Mouse (Mus musculus) olfactory bulb, adult 2 months (tissue): ENCODE measurements around the gene Cd99l2. TPM values are rescaled to one million over a fixed set of nuclear protein-coding genes. Genes with fewer than 3 reads are reported as not detected.

Experiments used
- H3K27ac ChIP-seq: fragments of 200-500 bp; 2 replicates; pipeline ENCODE4 v1.5.1; 2012; ENCODE audit warnings: low read depth, low read length; ENCODE audit not compliant: insufficient read depth
- H3K4me1 ChIP-seq: fragments of 200-500 bp; 2 replicates; pipeline ENCODE4 v1.6.1; 2012; ENCODE audit warnings: low read length; ENCODE audit not compliant: control insufficient read depth, insufficient read depth
- H3K4me3 ChIP-seq: fragments of 200-500 bp; 2 replicates; pipeline ENCODE4 v1.5.1; 2012; ENCODE audit warnings: mild to moderate bottlenecking, low read depth, low read length, moderate library complexity; ENCODE audit not compliant: insufficient read depth
- CTCF ChIP-seq: fragments of 200-500 bp; IDR thresholded peaks from 2 replicates; pipeline ENCODE4 v1.5.1; 2012; ENCODE audit warnings: low read depth, mild to moderate bottlenecking, low read length, moderate library complexity; ENCODE audit not compliant: insufficient read depth
- POLR2A ChIP-seq: fragments of 200-500 bp; IDR thresholded peaks from 2 replicates; pipeline ENCODE4 v1.6.1; 2012; ENCODE audit warnings: mild to moderate bottlenecking, low read depth, low read length, moderate library complexity; ENCODE audit not compliant: insufficient read depth
- WGBS: fragments of 180-500 bp; shearing (Covaris S2); methylation state at CpG from one replicate; pipeline ENCODE4 v1.1.7; 2018; 5-methylcytosine and 5-hydroxymethylcytosine counted together
- polyA plus RNA-seq: library from polyadenylated mRNA; stranded (reverse); fragments of >200 nt; gene quantifications from 2 replicates; pipeline ENCODE4 v1.2.4, GENCODE M21; 2012; ENCODE audit warnings: low replicate concordance; ENCODE audit not compliant: missing spikeins, insufficient read depth, insufficient read length

The Cd99l2 gene
- polyA plus RNA-seq, 1 experiment: not detected

DNA sequence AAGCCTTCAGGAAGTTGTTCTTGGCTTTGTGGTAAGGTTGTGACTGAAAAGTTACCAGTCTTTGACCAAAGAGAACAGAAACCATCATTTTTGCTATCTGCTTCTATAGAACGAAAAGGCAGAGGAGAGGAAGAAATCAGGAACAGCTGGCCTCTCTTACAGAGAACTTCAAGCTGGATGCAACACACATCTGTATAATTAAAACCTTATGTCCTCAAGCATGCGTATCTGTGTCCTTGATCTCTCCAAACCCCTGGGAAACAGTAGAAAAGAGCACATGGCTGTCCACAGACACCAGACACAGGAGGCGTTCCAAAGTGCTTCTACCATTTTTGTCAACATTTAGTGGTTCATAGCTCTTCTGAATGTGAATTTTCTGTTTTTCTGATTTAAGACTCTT, 16.7 kb downstream of the Cd99l2 start:
- Histone ChIP-seq H3K4me3 (no peak overlapping the region), H3K27ac (no peak overlapping the region), H3K4me1 (no peaks in the 10 kb centered on the region)
- 75% methylated on average over 3 of the region's 3 CpGs for WGBS
- TF ChIP-seq POLR2A (no peak), CTCF (no peak)

DNA sequence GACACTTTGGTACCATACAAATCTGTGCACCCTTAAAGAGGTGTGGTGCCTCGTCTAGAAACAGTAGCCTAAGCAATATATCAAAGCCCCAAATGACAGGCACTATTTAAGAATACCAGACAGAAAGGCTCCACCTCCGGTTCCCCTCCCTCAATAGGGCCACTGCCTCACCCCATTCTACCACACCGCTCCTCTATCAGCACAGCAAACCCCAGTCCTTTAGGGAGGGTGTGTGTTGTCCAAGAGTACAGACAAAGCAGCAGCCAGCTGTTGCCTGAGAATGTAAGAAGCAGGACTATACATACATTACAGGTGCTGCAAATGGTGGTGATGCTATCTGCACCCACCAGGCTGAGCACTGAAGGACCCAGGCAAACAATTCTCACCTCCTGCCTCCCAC, 17.2 kb downstream of the Cd99l2 start:
- no peaks in the 10 kb centered on the region for H3K4me1 ChIP-seq
- 76% methylated on average over 3 of the region's 3 CpGs for WGBS
- TF ChIP-seq POLR2A (no peak), CTCF (no peak)

DNA sequence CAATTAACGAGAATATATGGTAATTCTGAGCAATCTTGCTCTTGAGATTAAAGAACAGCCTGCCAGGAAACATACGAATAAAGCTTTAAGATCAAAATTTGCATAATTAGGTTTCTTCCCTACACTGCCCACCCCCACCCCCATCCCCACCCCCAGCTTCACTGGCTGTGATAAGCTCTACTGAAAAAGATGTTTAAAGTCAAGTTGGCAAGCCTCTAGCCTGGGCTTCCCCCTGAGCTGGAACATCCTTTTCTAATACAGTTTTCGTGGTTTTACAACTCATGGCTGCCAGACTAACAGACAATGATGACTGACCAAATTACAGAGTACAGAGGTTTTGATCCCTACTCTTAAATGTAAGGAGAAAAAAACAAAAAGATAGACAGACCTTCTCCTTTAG, 17.6 kb downstream of the Cd99l2 start:
- no peaks in the 10 kb centered on the region for H3K4me1 ChIP-seq
- 41% methylated on average over 3 of the region's 3 CpGs for WGBS
- TF ChIP-seq CTCF (no peak), POLR2A (no peak)

More for the DNA sequence above, 17.2 kb downstream of the Cd99l2 start:
- no peak overlapping the region for H3K4me3 ChIP-seq
- no peak overlapping the region for H3K27ac ChIP-seq

DNA sequence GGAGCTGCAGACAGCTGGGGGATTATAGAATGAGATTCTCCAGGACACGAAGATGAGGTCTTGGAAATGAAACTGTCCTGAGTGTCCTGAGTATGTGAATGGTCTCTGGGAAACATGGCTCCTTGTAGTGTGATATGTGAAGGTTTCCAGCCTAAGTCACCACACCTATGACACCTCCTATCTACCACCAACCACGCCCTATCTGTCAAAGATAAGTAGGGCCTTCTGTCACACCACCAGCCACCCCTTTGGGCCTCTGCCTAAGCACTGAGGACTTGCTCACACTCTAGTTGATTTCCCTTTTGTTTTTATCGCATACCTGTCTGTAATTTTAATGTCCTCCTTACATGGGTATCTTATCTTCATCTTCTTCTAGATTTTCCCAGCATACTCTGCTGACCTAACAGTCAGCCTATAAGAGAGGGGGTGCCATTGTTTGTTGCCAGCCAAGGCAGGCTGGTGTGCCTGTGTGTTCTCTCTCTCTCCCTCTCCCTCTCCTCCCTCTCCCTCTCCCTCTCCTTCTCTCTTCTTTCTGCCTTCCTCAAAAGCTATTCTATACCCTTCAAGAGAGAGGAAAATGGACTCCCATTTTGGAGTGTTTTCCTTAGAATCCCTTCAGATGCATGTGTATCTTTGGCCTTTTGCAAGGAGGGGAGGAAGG, 18.2 kb downstream of the Cd99l2 start:
- Histone ChIP-seq H3K4me3 (no peak overlapping the region), H3K27ac (no peak overlapping the region), H3K4me1 (no peaks in the 10 kb centered on the region)
- WGBS: 83% methylated on average over 3 of the region's 3 CpGs
- TF ChIP-seq POLR2A (no peak), CTCF (no peak)

More for the DNA sequence above, 17.6 kb downstream of the Cd99l2 start:
- Histone ChIP-seq H3K27ac (no peak overlapping the region), H3K4me3 (no peak overlapping the region)

DNA sequence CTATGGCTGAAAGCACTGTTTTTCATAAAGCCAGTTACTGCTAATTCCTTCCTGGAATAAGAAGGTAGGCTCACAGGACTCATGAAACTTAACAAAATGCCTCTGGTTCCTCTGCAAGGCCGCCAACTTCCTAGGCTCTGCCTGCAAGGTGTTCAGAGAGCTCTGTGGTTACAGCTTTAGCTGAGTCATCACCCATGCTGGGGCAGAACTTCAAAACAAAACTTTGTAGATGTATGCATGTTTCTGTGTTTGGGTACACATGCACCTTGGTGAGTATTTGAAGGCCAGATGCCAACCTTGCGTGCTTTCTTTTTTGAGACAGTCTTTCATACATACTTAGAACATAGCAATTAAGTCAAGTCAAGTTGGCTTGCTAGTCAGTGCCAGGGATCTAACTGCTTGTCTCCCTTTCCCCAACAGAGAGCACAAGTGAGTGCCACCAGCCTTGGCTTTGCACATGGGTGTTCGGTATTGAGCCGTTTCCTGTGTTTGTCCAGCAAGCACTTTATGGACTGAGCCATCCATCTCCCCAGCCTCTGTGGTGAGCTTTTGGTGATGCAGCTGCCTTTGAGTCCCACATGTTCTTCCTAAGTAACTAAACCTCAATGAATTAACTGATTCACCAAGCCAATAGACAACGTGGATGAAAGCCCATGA, 23.9 kb downstream of the Cd99l2 start:
- no peak overlapping the region for H3K27ac ChIP-seq
- 90% methylated on average over 5 of the region's 5 CpGs for WGBS
- H3K4me3 ChIP-seq: no peak overlapping the region
- H3K4me1 ChIP-seq: no peaks in the 10 kb centered on the region
- TF ChIP-seq CTCF (no peak), POLR2A (no peak)

DNA sequence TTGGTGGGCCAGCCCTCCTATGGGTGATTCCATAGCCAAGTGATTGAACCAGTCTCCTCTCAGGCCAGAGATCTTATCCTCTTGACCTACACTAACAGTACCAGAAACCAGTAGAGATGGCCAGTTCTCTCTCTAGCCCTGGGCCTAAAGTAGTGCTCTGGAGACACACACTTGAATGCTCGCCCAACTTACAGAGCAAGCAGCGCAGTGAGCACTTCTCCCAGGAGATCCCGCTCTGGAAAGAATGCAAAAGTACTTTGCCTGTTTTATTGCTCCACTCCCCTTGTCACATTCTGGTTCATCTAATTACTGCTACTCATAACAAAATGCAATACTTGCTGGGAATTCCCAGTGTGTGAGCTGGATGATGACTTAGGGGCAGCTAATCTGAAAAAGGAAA, 25.2 kb downstream of the Cd99l2 start:
- Histone ChIP-seq H3K27ac (no peak overlapping the region), H3K4me1 (no peaks in the 10 kb centered on the region), H3K4me3 (no peak overlapping the region)
- TF ChIP-seq POLR2A (no peak), CTCF (no peak)
- WGBS: 95% methylated on average over 3 of the region's 3 CpGs

DNA sequence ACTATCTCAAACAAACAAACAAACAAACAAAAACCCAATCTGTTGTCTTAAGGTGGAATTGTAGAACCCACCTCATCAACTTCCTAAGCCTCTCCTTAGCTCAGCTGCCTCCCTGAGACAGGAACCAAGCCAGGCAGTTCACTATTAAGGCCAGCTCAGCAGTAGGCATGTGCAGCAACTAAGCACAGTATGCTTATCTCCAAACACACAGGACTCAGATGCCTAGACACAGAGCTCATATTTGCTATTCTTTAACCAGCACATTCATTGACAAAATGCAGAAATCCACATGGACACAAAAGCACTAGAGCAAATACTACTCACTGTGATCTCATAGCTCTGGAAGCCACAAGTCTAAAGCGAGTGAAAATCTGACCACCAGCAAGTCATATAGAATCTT, 27.2 kb downstream of the Cd99l2 start:
- WGBS: 95% methylated on average over 1 of the region's 1 CpGs
- Histone ChIP-seq H3K4me3 (no peak overlapping the region), H3K4me1 (no peaks in the 10 kb centered on the region), H3K27ac (no peak overlapping the region)
- TF ChIP-seq POLR2A (no peak), CTCF (no peak)

DNA sequence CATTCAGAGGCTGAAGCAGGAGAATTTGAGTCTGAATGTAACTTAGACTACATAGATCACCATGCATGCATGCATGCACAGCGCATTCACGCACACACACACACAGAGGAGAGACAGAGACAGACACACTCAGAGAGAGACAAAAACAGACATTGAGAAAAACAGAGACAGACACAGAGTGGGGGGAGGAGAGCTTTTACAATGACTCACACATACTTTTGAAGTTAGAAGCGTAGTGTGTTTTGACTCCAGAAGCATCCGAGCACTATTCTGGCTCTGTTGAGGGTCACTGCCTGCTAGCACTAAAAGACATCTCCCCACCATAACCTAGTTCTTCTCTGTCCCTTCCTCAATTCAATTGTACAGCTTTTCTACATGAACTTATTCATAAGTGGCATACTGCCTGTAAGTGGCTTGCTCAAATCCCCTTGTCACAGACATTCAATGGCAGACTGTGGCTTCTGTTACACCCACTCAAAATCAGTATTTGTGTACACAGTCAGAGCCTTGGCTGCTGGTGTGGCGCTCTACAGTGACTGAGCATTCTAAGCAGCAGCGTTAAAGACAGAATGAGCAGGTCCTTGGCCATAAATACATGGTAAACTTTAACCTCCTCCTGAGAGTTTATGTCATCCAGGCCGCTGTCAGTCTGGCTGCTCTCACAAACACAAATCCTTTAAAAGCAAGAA, 28.4 kb downstream of the Cd99l2 start:
- H3K4me1 ChIP-seq: no peaks in the 10 kb centered on the region
- WGBS: 59% methylated on average over 7 of the region's 7 CpGs
- H3K27ac ChIP-seq: no peak overlapping the region
- TF ChIP-seq POLR2A: no peak
- no peak for TF ChIP-seq CTCF
- no peak overlapping the region for H3K4me3 ChIP-seq
